Mouse (Mus musculus): ENCODE measurements at regions not wholly inside any gene's neighbourhood (a gene's known extent, or its start where the extent isn't known, plus 50 kb on each side); places are given as distances from the start of the nearest gene placed in this dataset.

DNA sequence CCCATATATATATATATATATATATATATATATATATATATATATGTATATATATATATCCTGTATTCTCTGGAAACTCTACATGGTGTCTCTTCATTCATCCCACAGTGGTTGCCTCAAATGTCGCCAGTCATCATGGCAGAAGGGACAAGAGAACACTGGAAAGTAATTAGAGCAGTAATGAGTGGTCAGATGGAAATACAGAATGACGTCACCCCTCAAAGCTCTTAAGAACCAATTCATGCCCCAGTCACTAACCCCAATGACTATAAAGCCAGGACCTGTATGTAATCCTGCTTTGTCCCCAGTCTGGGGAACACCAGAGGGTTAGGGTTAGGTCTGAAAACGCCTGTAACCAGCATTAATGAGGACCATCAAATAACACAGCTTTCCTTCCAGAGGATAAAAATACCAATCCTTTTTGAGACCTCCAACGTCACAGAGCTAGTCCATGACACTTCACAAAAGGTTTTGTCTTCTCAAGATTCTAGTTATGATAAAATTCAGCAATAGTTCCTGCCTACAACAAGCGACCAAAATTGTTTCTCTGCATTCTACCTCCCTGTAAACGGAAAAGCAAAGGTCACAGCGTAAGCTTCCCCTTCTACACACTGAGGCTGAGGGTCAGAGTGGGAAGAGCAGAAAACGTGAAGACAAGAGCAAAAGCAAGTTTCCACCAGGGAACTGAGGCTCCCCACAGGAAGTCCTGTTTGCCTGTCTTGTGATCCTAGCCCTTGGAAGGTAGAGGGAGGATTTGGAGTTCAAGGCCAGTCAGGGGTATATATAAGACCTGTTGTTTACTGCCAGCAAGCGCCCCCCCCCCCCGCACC, 99.5 kb downstream of the Tmco5 start:
- H3K36me3 ChIP-seq (replicated peaks; ENCODE audit: low read length) = peaks cover 4% of the 10 kb centered on the region
- no peak overlapping the region for H3K4me3 ChIP-seq (replicated peaks)
- no peaks in the 10 kb centered on the region for H3K27me3 ChIP-seq (replicated peaks)
- peaks cover 78% of the 10 kb centered on the region for H3K4me1 ChIP-seq
- TF ChIP-seq FLI1 (IDR thresholded peaks at IDR 0.05; ENCODE audit: low read length) (no peak), GATA1 (IDR thresholded peaks at IDR 0.05; ENCODE audit: borderline replicate concordance, low read length) (no peak)
- peaks cover 4% of the 10 kb centered on the region for H3K9me3 ChIP-seq

DNA sequence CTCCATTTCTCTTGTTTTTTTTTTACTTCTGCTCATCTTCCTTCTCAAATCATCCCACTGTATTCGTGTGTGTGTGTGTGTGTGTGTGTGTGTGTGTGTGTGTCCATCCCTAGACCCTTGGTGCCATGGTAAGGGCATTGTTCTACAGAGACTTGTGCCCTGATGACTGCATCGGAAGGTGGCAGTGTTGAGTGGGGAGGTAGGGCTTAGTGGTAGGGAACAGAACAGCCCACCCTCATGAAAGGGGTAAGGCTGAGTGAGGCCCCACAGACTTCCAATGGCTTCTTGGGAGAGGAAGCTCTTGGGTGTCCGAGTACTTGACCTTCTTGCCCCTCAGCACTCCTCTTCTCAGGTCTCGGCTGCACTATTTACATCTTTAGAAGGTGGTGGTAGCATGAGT, 100.3 kb downstream of the Tmco5 start:
- no peaks in the 10 kb centered on the region for H3K27me3 ChIP-seq (replicated peaks)
- H3K4me3 ChIP-seq (replicated peaks) = no peak overlapping the region
- H3K9me3 ChIP-seq = peaks cover 4% of the 10 kb centered on the region
- H3K36me3 ChIP-seq (replicated peaks; ENCODE audit: low read length) = peaks cover 4% of the 10 kb centered on the region
- peaks cover 77% of the 10 kb centered on the region for H3K4me1 ChIP-seq
- TF ChIP-seq FLI1 (IDR thresholded peaks at IDR 0.05; ENCODE audit: low read length) = no peak
- no peak for TF ChIP-seq GATA1 (IDR thresholded peaks at IDR 0.05; ENCODE audit: borderline replicate concordance, low read length)

DNA sequence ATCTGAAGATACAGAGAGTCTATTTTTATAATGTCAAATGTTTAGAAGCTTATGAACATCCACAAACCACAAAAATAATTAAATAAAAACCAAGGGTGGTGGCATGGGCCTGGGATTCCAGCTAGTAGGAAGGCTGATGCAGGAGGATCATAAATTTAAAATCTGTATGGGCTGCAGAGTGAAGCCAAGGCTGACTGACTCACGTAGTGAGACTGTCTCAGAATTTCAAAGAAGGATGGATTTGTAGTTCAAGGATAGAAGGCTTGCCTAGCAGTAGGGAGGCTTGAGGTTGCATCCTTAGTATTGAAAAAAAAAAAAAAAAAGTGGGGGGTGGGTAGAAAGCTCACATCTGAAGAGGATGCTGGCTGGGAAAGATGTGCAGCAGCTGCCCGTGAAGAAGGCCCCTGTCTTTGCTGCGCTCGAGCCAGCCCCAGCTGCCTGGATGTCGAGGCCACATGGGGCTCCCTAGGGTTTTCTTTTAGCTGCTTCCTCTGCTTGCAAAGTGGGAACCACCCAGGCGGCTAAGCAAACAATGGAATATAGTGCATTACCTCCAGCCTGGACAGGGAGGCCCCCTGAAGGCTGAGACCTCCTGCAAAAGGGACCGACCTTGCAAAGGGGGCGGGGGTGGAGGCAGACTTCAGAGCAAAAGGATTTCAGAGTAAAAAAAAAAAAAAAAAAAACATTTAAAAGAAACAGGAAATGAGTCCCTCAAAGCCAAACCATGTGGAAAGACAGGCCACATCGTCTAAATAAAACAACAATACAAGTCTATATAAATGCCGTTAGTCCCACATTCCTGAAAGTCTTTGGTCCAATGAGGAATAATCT, 101.3 kb downstream of the Tmco5 start:
- no peak overlapping the region for H3K4me3 ChIP-seq (replicated peaks)
- peaks cover 77% of the 10 kb centered on the region for H3K4me1 ChIP-seq
- no peaks in the 10 kb centered on the region for H3K27me3 ChIP-seq (replicated peaks)
- peaks cover 4% of the 10 kb centered on the region for H3K9me3 ChIP-seq
- H3K36me3 ChIP-seq (replicated peaks; ENCODE audit: low read length) = peaks cover 4% of the 10 kb centered on the region
- TF ChIP-seq FLI1 (IDR thresholded peaks at IDR 0.05; ENCODE audit: low read length) (no peak), GATA1 (IDR thresholded peaks at IDR 0.05; ENCODE audit: borderline replicate concordance, low read length) (no peak)

DNA sequence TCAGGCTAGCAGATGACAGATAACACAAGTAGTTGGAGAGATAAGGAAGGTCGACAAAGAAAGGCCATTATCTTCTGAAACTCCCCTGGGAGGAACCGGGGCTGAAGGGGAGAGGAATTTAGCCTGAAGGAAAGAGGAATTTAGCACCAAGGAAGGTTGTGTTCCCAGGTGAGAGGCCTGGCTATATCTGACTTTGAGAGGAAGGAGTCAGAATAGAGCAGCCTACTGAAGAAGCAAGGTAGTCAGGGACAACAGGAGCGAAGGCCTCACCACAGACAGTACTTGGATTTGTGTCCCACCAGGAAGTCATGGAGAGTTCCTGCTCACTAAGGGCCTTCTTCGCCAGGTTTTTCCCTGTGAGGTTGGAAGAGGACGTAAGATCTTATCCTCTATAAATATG, 102.2 kb downstream of the Tmco5 start:
- Histone ChIP-seq H3K9me3 (peaks cover 4% of the 10 kb centered on the region), H3K4me1 (peaks cover 77% of the 10 kb centered on the region), H3K4me3 (replicated peaks) (no peak overlapping the region), H3K27me3 (replicated peaks) (no peaks in the 10 kb centered on the region), H3K36me3 (replicated peaks; ENCODE audit: low read length) (peaks cover 4% of the 10 kb centered on the region)
- no peak for TF ChIP-seq GATA1 (IDR thresholded peaks at IDR 0.05; ENCODE audit: borderline replicate concordance, low read length)
- TF ChIP-seq FLI1 (IDR thresholded peaks at IDR 0.05; ENCODE audit: low read length) = no peak

DNA sequence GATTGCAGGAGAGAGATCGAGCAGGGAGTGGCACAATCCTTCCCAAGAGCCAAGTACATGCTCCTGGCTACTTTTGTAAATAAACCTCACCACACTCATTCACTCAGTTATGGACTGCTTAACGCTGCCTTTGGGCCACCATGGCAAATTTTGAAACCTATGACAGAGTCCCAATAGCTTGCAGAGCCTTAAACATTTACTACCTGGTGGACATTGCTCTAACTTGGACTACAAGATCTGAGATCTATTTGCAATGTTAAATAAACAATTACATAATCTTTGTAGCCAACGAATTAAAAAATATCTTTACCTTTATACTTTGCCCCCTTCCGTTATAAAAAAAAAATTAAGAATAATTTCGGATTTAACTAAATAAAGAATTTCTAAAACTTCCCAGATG, 104.9 kb downstream of the Tmco5 start:
- no peak for TF ChIP-seq FLI1 (IDR thresholded peaks at IDR 0.05; ENCODE audit: low read length)
- no peak for TF ChIP-seq GATA1 (IDR thresholded peaks at IDR 0.05; ENCODE audit: borderline replicate concordance, low read length)
- Histone ChIP-seq H3K36me3 (replicated peaks; ENCODE audit: low read length) (peaks cover 4% of the 10 kb centered on the region), H3K4me1 (peaks cover 57% of the 10 kb centered on the region), H3K4me3 (replicated peaks) (no peak overlapping the region), H3K27me3 (replicated peaks) (no peaks in the 10 kb centered on the region), H3K9me3 (peaks cover 4% of the 10 kb centered on the region)

DNA sequence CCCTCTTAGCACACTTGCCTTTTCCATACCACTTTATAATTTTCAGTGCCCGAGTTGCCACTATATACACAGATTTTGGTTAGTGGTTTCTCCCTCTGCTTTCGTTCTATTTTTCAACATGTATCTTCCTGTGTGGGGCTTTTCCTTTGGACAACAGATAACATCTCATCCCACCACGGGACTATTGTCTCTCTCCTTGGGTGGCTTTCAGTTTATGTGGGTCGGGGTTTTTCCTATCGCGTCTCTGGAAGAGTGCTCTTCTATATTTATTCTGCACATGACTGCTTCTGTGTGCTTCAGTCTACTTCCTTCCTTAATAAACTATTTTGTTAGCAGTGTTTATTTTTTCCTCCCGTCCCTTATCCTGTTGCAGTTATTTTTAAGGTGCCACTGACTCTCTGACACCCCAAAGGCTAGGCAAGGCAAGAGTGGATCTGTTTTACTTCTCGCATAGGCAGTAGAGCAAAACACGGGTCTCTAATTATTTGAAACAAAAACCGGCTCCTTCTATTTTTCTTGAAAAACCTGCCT, 105.4 kb downstream of the Tmco5 start:
- Histone ChIP-seq H3K4me3 (replicated peaks) (peak overlapping the region; percentile 65), H3K4me1 (peaks cover 54% of the 10 kb centered on the region), H3K27me3 (replicated peaks) (no peaks in the 10 kb centered on the region), H3K9me3 (peaks cover 4% of the 10 kb centered on the region), H3K36me3 (replicated peaks; ENCODE audit: low read length) (peaks cover 4% of the 10 kb centered on the region)
- no peak for TF ChIP-seq FLI1 (IDR thresholded peaks at IDR 0.05; ENCODE audit: low read length)

DNA sequence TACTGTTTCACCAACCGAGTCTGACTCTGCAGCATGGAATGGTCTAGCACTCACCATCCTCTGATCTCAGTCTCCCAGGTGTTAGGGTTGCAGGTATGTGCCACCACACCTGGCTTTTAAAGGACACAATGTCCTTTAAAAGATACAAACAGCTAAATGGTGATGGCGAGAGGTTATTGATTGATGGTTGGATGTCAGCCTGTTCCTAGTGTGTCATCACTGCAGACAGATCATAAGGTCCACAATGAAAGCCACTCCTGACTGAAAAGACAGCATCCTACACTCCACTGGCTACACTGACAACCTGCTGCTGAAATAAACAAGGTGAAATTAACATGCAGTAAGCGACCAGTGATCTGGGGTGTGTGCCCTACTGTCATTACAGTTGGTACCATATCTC, 106.1 kb downstream of the Tmco5 start:
- Histone ChIP-seq H3K9me3 (peaks cover 4% of the 10 kb centered on the region), H3K27me3 (replicated peaks) (no peaks in the 10 kb centered on the region), H3K4me3 (replicated peaks) (no peak overlapping the region), H3K36me3 (replicated peaks; ENCODE audit: low read length) (peaks cover 4% of the 10 kb centered on the region), H3K4me1 (peaks cover 54% of the 10 kb centered on the region)
- no peak for TF ChIP-seq FLI1 (IDR thresholded peaks at IDR 0.05; ENCODE audit: low read length)
- TF ChIP-seq GATA1 (IDR thresholded peaks at IDR 0.05; ENCODE audit: borderline replicate concordance, low read length) = no peak

DNA sequence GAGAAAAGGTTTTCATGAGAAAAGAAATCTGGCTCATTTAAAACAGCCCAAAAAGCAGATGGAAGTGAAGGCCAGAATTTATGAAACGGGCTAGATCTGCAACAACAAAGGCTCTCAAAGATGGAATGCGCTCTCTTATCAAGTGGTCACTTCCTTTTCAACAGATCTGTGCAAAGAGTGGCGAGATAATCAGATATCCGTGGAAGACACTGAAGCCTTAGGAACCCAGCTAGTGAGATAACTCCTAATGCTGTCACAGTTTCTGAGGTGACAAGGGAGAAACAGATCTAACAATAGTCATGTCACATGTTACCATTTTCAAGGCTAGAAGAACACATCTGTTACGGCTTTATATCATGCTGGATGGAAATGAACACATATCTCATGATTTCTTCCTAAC, 107.1 kb downstream of the Tmco5 start:
- no peaks in the 10 kb centered on the region for H3K27me3 ChIP-seq (replicated peaks)
- no peak overlapping the region for H3K4me3 ChIP-seq (replicated peaks)
- peaks cover 4% of the 10 kb centered on the region for H3K9me3 ChIP-seq
- peaks cover 4% of the 10 kb centered on the region for H3K36me3 ChIP-seq (replicated peaks; ENCODE audit: low read length)
- TF ChIP-seq FLI1 (IDR thresholded peaks at IDR 0.05; ENCODE audit: low read length) (no peak), GATA1 (IDR thresholded peaks at IDR 0.05; ENCODE audit: borderline replicate concordance, low read length) (no peak)
- peaks cover 56% of the 10 kb centered on the region for H3K4me1 ChIP-seq

DNA sequence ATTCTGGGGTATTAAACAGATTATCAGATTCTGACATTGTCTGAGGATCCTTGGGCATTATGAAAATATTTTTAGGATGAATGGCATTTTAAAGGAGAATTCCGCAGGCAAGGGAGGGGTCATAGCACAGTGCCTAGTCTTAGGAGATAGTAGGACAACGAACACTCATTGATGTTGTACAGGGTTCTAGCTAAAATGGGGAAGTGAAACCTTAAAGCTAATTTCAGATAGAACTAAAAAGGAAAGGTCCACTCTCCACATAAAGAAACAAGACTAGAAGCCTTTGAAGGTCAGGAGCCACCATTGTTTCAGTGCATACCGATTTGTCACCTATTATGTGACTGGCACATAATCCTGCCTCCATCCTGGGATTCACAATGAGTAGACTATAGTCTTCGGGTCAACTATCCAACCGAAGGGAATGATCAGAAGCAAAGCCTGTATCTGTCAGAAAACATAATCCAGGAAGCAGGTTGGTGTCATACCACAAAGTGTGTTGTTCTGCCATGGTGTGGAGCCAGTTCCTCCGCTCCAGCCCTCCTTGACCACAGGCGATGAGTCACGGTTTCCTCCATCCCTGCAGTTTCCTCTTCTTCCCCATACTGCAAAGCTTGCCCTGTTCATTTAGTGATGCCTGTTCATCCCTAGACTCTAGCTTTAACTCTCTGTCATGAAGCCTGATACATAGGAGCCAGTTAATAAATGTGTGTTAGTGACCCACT, 110.6 kb downstream of the Tmco5 start:
- Histone ChIP-seq H3K4me3 (replicated peaks) (peak overlapping the region; percentile 81), H3K9me3 (no peaks in the 10 kb centered on the region), H3K27me3 (replicated peaks) (no peaks in the 10 kb centered on the region), H3K4me1 (peaks cover 67% of the 10 kb centered on the region), H3K36me3 (replicated peaks; ENCODE audit: low read length) (no peaks in the 10 kb centered on the region)
- TF ChIP-seq GATA1 (IDR thresholded peaks at IDR 0.05; ENCODE audit: borderline replicate concordance, low read length) = no peak
- 0 out of 2 replicates have a peak, but pooled peaks have one; percentile 29 for TF ChIP-seq FLI1 (IDR thresholded peaks at IDR 0.05; ENCODE audit: low read length)

Data from megakaryocyte, embryonic 14.5 days (primary cell).